ENCODE assay signal across 8 mouse cellular contexts in the genomic region with DNA sequence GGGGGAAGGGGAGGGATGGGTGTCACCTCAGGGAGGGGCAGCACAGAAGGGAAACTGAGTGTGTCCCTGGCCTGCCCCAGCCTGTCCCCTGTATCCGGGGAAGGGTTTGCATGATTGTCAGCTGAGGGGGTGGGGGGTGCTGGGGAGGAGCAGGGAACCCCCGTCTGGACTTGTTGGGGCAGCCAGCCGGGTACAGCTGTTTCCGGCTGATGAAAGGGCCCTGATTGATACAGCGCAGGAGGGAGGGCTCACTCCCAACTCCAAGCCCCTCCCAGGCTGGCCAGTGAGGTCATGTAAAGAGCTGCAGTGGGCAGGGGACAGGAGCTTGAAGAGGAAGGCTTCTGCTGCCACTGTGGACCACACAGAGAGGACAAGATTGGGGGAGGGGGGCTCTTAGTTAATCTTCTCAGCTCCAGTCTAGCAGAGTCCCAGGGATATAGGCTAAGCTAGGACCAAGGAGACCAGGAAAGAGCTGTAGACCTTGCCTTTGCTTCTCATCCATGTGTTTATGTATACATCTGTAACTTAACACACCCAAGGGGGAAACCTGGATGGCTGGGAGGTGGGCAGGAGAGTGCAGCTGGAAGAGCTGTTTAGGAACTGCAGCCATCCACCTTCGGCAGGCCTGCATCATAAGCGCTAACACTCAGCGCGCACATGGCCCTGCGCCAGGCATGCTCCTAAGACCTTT. TPM values are rescaled to one million over a fixed set of nuclear protein-coding genes. Genes with fewer than 3 reads are reported as not detected.
DNase-seq lines count a peak whose midpoint lies in the region; ATAC-seq and TF ChIP-seq lines count a peak whose summit lies in the region.
"Had no signal": no experiment of that assay in that cellular context is flagged by ENCODE, and none has a peak within 500 bp of the region (broad histone marks: within the 10 kb centered on the region; RNA-seq: fewer than 3 reads in every experiment).

No protein-coding gene starts in this region.

- peak overlapping the region; percentile 28 for H3K4me2 ChIP-seq in forebrain, embryonic 12.5 days
- no peak overlapping the region for H3K4me2 ChIP-seq in hindbrain, embryonic 14.5 days (replicated peaks)
- H3K4me2 ChIP-seq in liver, embryonic 14.5 days (ENCODE audit: low read depth), result no peak overlapping the region
- H3K4me2 ChIP-seq in neural tube, embryonic 13.5 days, result no peak overlapping the region

- no peak overlapping the region for H3K9ac ChIP-seq in forebrain, embryonic 12.5 days
- no peak overlapping the region for H3K9ac ChIP-seq in hindbrain, embryonic 14.5 days
- H3K9ac ChIP-seq in liver, embryonic 14.5 days (replicated peaks), result no peak overlapping the region
- H3K9ac ChIP-seq in neural tube, embryonic 13.5 days, result no peak overlapping the region

- no peak for TF ChIP-seq CTCF in liver, embryonic 14.5 days (IDR thresholded peaks at IDR 0.05; ENCODE audit: low read depth)

- no peaks in the 10 kb centered on the region for H3K36me3 ChIP-seq in forebrain, embryonic 12.5 days (replicated peaks)
- no peaks in the 10 kb centered on the region for H3K36me3 ChIP-seq in hindbrain, embryonic 14.5 days (replicated peaks; ENCODE audit: control insufficient read depth, insufficient read depth)
- no peaks in the 10 kb centered on the region for H3K36me3 ChIP-seq in liver, embryonic 14.5 days (replicated peaks; ENCODE audit: control insufficient read depth, insufficient read depth, low read depth)
- no peaks in the 10 kb centered on the region for H3K36me3 ChIP-seq in neural tube, embryonic 13.5 days

- no peaks in the 10 kb centered on the region for H3K27me3 ChIP-seq in forebrain, embryonic 12.5 days
- no peaks in the 10 kb centered on the region for H3K27me3 ChIP-seq in hindbrain, embryonic 14.5 days (ENCODE audit: control insufficient read depth, insufficient read depth, low read length)
- H3K27me3 ChIP-seq in liver, embryonic 14.5 days (ENCODE audit: control insufficient read depth, insufficient read depth, low read length), result no peaks in the 10 kb centered on the region
- H3K27me3 ChIP-seq in neural tube, embryonic 13.5 days, result no peaks in the 10 kb centered on the region

- ATAC-seq in forebrain, embryonic 12.5 days (ENCODE audit: low FRiP score), result peak; percentile 75
- ATAC-seq in hindbrain, embryonic 14.5 days (ENCODE audit: low FRiP score), result 0 out of 2 replicates have a peak, but pooled peaks have one; percentile 37
- ATAC-seq in liver, embryonic 14.5 days (ENCODE audit: insufficient read depth), result peak; percentile 41; the same call in 1 of the 2 replicates
- ATAC-seq in neural tube, embryonic 13.5 days (ENCODE audit: low read depth), result peak; percentile 36; the same call in 1 of the 2 replicates

- H3K4me3 ChIP-seq in forebrain, embryonic 12.5 days (replicated peaks), result no peak overlapping the region
- no peak overlapping the region for H3K4me3 ChIP-seq in hindbrain, embryonic 14.5 days (replicated peaks; ENCODE audit: low read length)
- H3K4me3 ChIP-seq in liver, embryonic 14.5 days (ENCODE audit: insufficient read depth in 1 of 2, low read depth in 2 of 2, low read length in 2 of 2), result no peak overlapping the region
- H3K4me3 ChIP-seq in neural tube, embryonic 13.5 days, result no peak overlapping the region
- H3K4me3 ChIP-seq: myocyte had no signal

- peak overlapping the region; percentile 63 for H3K27ac ChIP-seq in forebrain, embryonic 12.5 days
- no peak overlapping the region for H3K27ac ChIP-seq in hindbrain, embryonic 14.5 days
- H3K27ac ChIP-seq in liver, embryonic 14.5 days, result no peak overlapping the region
- H3K27ac ChIP-seq in neural tube, embryonic 13.5 days (replicated peaks), result no peak overlapping the region

- H3K9me3 ChIP-seq in forebrain, embryonic 12.5 days, result no peaks in the 10 kb centered on the region
- H3K9me3 ChIP-seq in hindbrain, embryonic 14.5 days (ENCODE audit: control insufficient read depth, low read length), result no peaks in the 10 kb centered on the region
- no peaks in the 10 kb centered on the region for H3K9me3 ChIP-seq in liver, embryonic 14.5 days (ENCODE audit: control insufficient read depth, low read length)
- H3K9me3 ChIP-seq in neural tube, embryonic 13.5 days, result no peaks in the 10 kb centered on the region

- TF ChIP-seq EP300 in liver, embryonic 14.5 days (IDR thresholded peaks at IDR 0.05; ENCODE audit: low read depth), result no peak

- peaks cover 15% of the 10 kb centered on the region for H3K4me1 ChIP-seq in forebrain, embryonic 12.5 days
- 0 out of 2 replicates have a peak, but pooled peaks cover 3% of the 10 kb centered on the region for H3K4me1 ChIP-seq in hindbrain, embryonic 14.5 days (replicated peaks; ENCODE audit: control insufficient read depth, insufficient read depth, low read length)
- no peaks in the 10 kb centered on the region for H3K4me1 ChIP-seq in liver, embryonic 14.5 days (replicated peaks; ENCODE audit: control insufficient read depth in 2 of 2, insufficient read depth in 2 of 2, low read length in 1 of 2)
- H3K4me1 ChIP-seq in neural tube, embryonic 13.5 days (replicated peaks), result peaks cover 10% of the 10 kb centered on the region

- WGBS in forebrain, embryonic 12.5 days, result 28% methylated on average over 10 of the region's 10 CpGs
- WGBS in hindbrain, embryonic 14.5 days, result 28% methylated on average over 10 of the region's 10 CpGs
- WGBS in liver, embryonic 14.5 days (ENCODE audit: insufficient replicate concordance), result 28% methylated on average over 10 of the region's 10 CpGs
- 32% methylated on average over 10 of the region's 10 CpGs for WGBS in neural tube, embryonic 13.5 days

- DNase-seq in embryo, embryonic 10.5 days (ENCODE audit: low spot score), result peak; percentile 74
- no peak for DNase-seq in hindbrain, embryonic 14.5 days (ENCODE audit: low spot score)
- DNase-seq in liver, embryonic 14.5 days (ENCODE audit: low read depth in 3 of 3, low spot score in 3 of 3), result no peak
- DNase-seq in frontal cortex, postnatal 25 days (ENCODE audit: low spot score in 2 of 2), result no peak
- no peak for DNase-seq in cerebellum, postnatal 4 days (ENCODE audit: low spot score in 2 of 2)

RNA-seq across cellular contexts. Expression of gene Vegfa, which starts 31.3 kb away (rescaled TPM):
- polyA plus RNA-seq in forebrain, embryonic 12.5 days (2016; fragmentation: Nextera tagmentation; extraction: Ambion mirVana), result 4.1 TPM in 2 replicates
- polyA plus RNA-seq in hindbrain, embryonic 14.5 days (2014; fragmentation: Nextera tagmentation; extraction: Ambion mirVana), result 4.1 and 6.5 TPM in 2 replicates
- polyA plus RNA-seq in liver, embryonic 14.5 days (2012; rRNA removed), result 27.9 and 33.9 TPM in 2 replicates
- 1.2 and 1.7 TPM in 2 replicates for polyA plus RNA-seq in liver, embryonic 14.5 days (2014; fragmentation: Nextera tagmentation; extraction: Ambion mirVana)
- 2.6 and 3.0 TPM in 2 replicates for polyA plus RNA-seq in neural tube, embryonic 13.5 days (2015; fragmentation: Nextera tagmentation; extraction: Ambion mirVana)

RNA-seq across cellular contexts. Expression of gene Mrps18a, which starts 47.4 kb away (rescaled TPM):
- 117 and 121 TPM in 2 replicates for polyA plus RNA-seq in forebrain, embryonic 12.5 days (2016; fragmentation: Nextera tagmentation; extraction: Ambion mirVana)
- polyA plus RNA-seq in hindbrain, embryonic 14.5 days (2014; fragmentation: Nextera tagmentation; extraction: Ambion mirVana), result 143 and 148 TPM in 2 replicates
- polyA plus RNA-seq in liver, embryonic 14.5 days (2012; rRNA removed), result 22.8 and 29.7 TPM in 2 replicates
- 65.2 and 68.5 TPM in 2 replicates for polyA plus RNA-seq in liver, embryonic 14.5 days (2014; fragmentation: Nextera tagmentation; extraction: Ambion mirVana)
- 144 and 154 TPM in 2 replicates for polyA plus RNA-seq in neural tube, embryonic 13.5 days (2015; fragmentation: Nextera tagmentation; extraction: Ambion mirVana)
